8 mouse cellular contexts compared by ENCODE assay signal in genomic region chr14:51088970-51089673, GRCm38 (mm10). TPM values are rescaled to one million over a fixed set of nuclear protein-coding genes. Genes with fewer than 3 reads are reported as not detected.
A peak's percentile ranks its signal among the peaks of the same experiment; 100 is the strongest.
DNase-seq lines count a peak whose midpoint lies in the region; ATAC-seq and TF ChIP-seq lines count a peak whose summit lies in the region.

No protein-coding gene starts in this region.

- no peaks in the 10 kb centered on the region for H3K36me3 ChIP-seq in embryonic facial prominence, embryonic 13.5 days
- H3K36me3 ChIP-seq in heart, adult 2 months (ENCODE audit: control insufficient read depth, insufficient read depth, low read length) = no peaks in the 10 kb centered on the region
- no peaks in the 10 kb centered on the region for H3K36me3 ChIP-seq in limb, embryonic 13.5 days
- H3K36me3 ChIP-seq in midbrain, embryonic 16.5 days (ENCODE audit: control insufficient read depth, insufficient read depth, low read length) = no peaks in the 10 kb centered on the region

- no peaks in the 10 kb centered on the region for H3K9me3 ChIP-seq in embryonic facial prominence, embryonic 13.5 days
- no peaks in the 10 kb centered on the region for H3K9me3 ChIP-seq in limb, embryonic 13.5 days
- no peaks in the 10 kb centered on the region for H3K9me3 ChIP-seq in midbrain, embryonic 16.5 days (replicated peaks; ENCODE audit: control insufficient read depth, low read length, poor library complexity, severe bottlenecking)

- H3K27ac ChIP-seq in embryonic facial prominence, embryonic 13.5 days = peak overlapping the region; percentile 88
- peak overlapping the region; percentile 96 for H3K27ac ChIP-seq in heart, adult 2 months
- peak overlapping the region; percentile 92 for H3K27ac ChIP-seq in limb, embryonic 13.5 days
- peak overlapping the region; percentile 79 for H3K27ac ChIP-seq in midbrain, embryonic 16.5 days (ENCODE audit: low read length)

- no peaks in the 10 kb centered on the region for H3K27me3 ChIP-seq in embryonic facial prominence, embryonic 13.5 days
- no peaks in the 10 kb centered on the region for H3K27me3 ChIP-seq in heart, adult 2 months (ENCODE audit: control insufficient read depth, insufficient read depth, low read length)
- H3K27me3 ChIP-seq in limb, embryonic 13.5 days = peaks cover 4% of the 10 kb centered on the region; the same call in 1 of the 2 replicates
- H3K27me3 ChIP-seq in midbrain, embryonic 16.5 days (ENCODE audit: control insufficient read depth, insufficient read depth, low read depth, low read length) = peaks cover 3% of the 10 kb centered on the region

- H3K4me3 ChIP-seq in embryonic facial prominence, embryonic 13.5 days = peak overlapping the region; percentile 73
- H3K4me3 ChIP-seq in heart, adult 2 months = peak overlapping the region; percentile 76
- peak overlapping the region; percentile 70 for H3K4me3 ChIP-seq in limb, embryonic 13.5 days
- H3K4me3 ChIP-seq in midbrain, embryonic 16.5 days (ENCODE audit: low read depth, low read length) = peak overlapping the region; percentile 59

- peak; percentile 91 for DNase-seq in 3134 (ENCODE audit: extremely low read depth, insufficient read length, low spot score)
- DNase-seq in adrenal gland, postnatal 36 days = peak; percentile 95 to 97
- peak; percentile 96 for DNase-seq in heart, adult 2 months
- DNase-seq in kidney, adult 8-10 months = peak; percentile 98 to 99
- peak; percentile 95 for DNase-seq in spleen, postnatal 10 days (ENCODE audit: low spot score in 2 of 2)

- intact Hi-C loops in heart, adult 2 months (cut with DNase I) = loop anchor here (1.0 kb wide), 1 partner anchor 24 kb away; no protein-coding TSS in a partner anchor

- H3K9ac ChIP-seq in embryonic facial prominence, embryonic 13.5 days = peak overlapping the region; percentile 72
- H3K9ac ChIP-seq in heart, adult 2 months (ENCODE audit: low read depth, low read length) = peak overlapping the region; percentile 53
- H3K9ac ChIP-seq in limb, embryonic 13.5 days = peak overlapping the region; percentile 70
- H3K9ac ChIP-seq in midbrain, embryonic 16.5 days (ENCODE audit: low read depth, low read length) = peak overlapping the region; percentile 70

- H3K4me1 ChIP-seq in embryonic facial prominence, embryonic 13.5 days = 0 out of 2 replicates have a peak, but pooled peaks cover under 1% of the 10 kb centered on the region
- H3K4me1 ChIP-seq in heart, adult 2 months (ENCODE audit: control insufficient read depth, insufficient read depth, low read length) = peaks cover 1% of the 10 kb centered on the region; the same call in 1 of the 2 replicates
- peaks cover 13% of the 10 kb centered on the region; the same call in 1 of the 2 replicates for H3K4me1 ChIP-seq in limb, embryonic 13.5 days
- peaks cover 8% of the 10 kb centered on the region; the same call in 1 of the 2 replicates for H3K4me1 ChIP-seq in midbrain, embryonic 16.5 days (ENCODE audit: control insufficient read depth, insufficient read depth, low read length)

- TF ChIP-seq EP300 in heart, adult 2 months (IDR thresholded peaks at IDR 0.05; ENCODE audit: insufficient read depth, low read depth, low read length) = peak; percentile 98

- peak; percentile 58; the same call in 1 of the 2 replicates for TF ChIP-seq POLR2A in heart, adult 2 months (IDR thresholded peaks at IDR 0.05; ENCODE audit: insufficient read depth, low read depth, low read length)

- H3K4me2 ChIP-seq in embryonic facial prominence, embryonic 13.5 days = peak overlapping the region; percentile 73
- peak overlapping the region; percentile 74 for H3K4me2 ChIP-seq in limb, embryonic 13.5 days (replicated peaks)
- peak overlapping the region; percentile 66 for H3K4me2 ChIP-seq in midbrain, embryonic 16.5 days (ENCODE audit: low read length)

- peak; percentile 89 for ATAC-seq in embryonic facial prominence, embryonic 13.5 days (ENCODE audit: insufficient number of reproducible peaks, insufficient read depth, low FRiP score, low TSS enrichment, low read depth)
- ATAC-seq in limb, embryonic 13.5 days (ENCODE audit: low FRiP score, low read depth) = peak; percentile 92
- ATAC-seq in midbrain, embryonic 16.5 days = peak; percentile 95

- no peaks in the 10 kb centered on the region for H3K79me2 ChIP-seq in heart, adult 2 months (replicated peaks; ENCODE audit: control insufficient read depth, insufficient read depth, low read length)

- WGBS in embryonic facial prominence, embryonic 13.5 days = under 1% methylated on average over 34 of the region's 34 CpGs
- WGBS in heart, adult 2 months = under 1% methylated on average over 34 of the region's 34 CpGs
- WGBS in limb, embryonic 13.5 days = under 1% methylated on average over 34 of the region's 34 CpGs
- under 1% methylated on average over 34 of the region's 34 CpGs for WGBS in midbrain, embryonic 16.5 days

- TF ChIP-seq CTCF in heart, adult 2 months (IDR thresholded peaks at IDR 0.05) = no peak

RNA-seq across cellular contexts. Expression of gene Rnase4, which starts 1.8 kb away (rescaled TPM):
- 10 to 100 TPM; 40.6 to 52.3 TPM for total RNA-seq in adrenal gland, postnatal 36 days (2021)
- polyA plus RNA-seq in embryonic facial prominence, embryonic 13.5 days (2015; fragmentation: Nextera tagmentation; extraction: Ambion mirVana) = 27.4 and 27.6 TPM in 2 replicates
- total RNA-seq in heart, adult 2 months (2021) = 10 to 100 TPM; 47.9 to 59.6 TPM
- 90.9 and 123 TPM in 2 replicates for polyA plus RNA-seq in heart, adult 2 months (2012; rRNA removed)
- 30.2 and 31.4 TPM in 2 replicates for polyA plus RNA-seq in limb, embryonic 13.5 days (2015; fragmentation: Nextera tagmentation; extraction: Ambion mirVana)
- 13.6 and 15.2 TPM in 2 replicates for polyA plus RNA-seq in midbrain, embryonic 16.5 days (2015; fragmentation: Nextera tagmentation; extraction: Ambion mirVana)

RNA-seq across cellular contexts. Expression of gene Ang, which starts 1.8 kb away (rescaled TPM):
- total RNA-seq in adrenal gland, postnatal 36 days (2021) = 1 to 10 TPM; 5.5 to 5.8 TPM
- polyA plus RNA-seq in embryonic facial prominence, embryonic 13.5 days (2015; fragmentation: Nextera tagmentation; extraction: Ambion mirVana) = 4.6 and 5.7 TPM in 2 replicates
- total RNA-seq in heart, adult 2 months (2021) = 10 to 100 TPM in 1 of 2 experiments, 1 to 10 TPM in 1; 5.6 to 10.2 TPM
- 10.8 and 12.1 TPM in 2 replicates for polyA plus RNA-seq in heart, adult 2 months (2012; rRNA removed)
- 6.7 and 7.6 TPM in 2 replicates for polyA plus RNA-seq in limb, embryonic 13.5 days (2015; fragmentation: Nextera tagmentation; extraction: Ambion mirVana)
- polyA plus RNA-seq in midbrain, embryonic 16.5 days (2015; fragmentation: Nextera tagmentation; extraction: Ambion mirVana) = 3.1 and 3.2 TPM in 2 replicates

RNA-seq across cellular contexts. Expression of gene Olfr750, which starts 14.9 kb away (rescaled TPM):
- total RNA-seq in adrenal gland, postnatal 36 days (2021) = not detected
- polyA plus RNA-seq in embryonic facial prominence, embryonic 13.5 days (2015; fragmentation: Nextera tagmentation; extraction: Ambion mirVana) = not detected in 2 replicates
- not detected for total RNA-seq in heart, adult 2 months (2021)
- not detected in 2 replicates for polyA plus RNA-seq in heart, adult 2 months (2012; rRNA removed)
- polyA plus RNA-seq in limb, embryonic 13.5 days (2015; fragmentation: Nextera tagmentation; extraction: Ambion mirVana) = 0.03 TPM in 1 of 2 replicates, not detected in the other
- 0.07 TPM in 1 of 2 replicates, not detected in the other for polyA plus RNA-seq in midbrain, embryonic 16.5 days (2015; fragmentation: Nextera tagmentation; extraction: Ambion mirVana)

RNA-seq across cellular contexts. Expression of gene Eddm3b, which starts 25.1 kb away (rescaled TPM):
- total RNA-seq in adrenal gland, postnatal 36 days (2021) = not detected
- not detected in 2 replicates for polyA plus RNA-seq in embryonic facial prominence, embryonic 13.5 days (2015; fragmentation: Nextera tagmentation; extraction: Ambion mirVana)
- total RNA-seq in heart, adult 2 months (2021) = not detected
- polyA plus RNA-seq in heart, adult 2 months (2012; rRNA removed) = not detected in 2 replicates
- polyA plus RNA-seq in limb, embryonic 13.5 days (2015; fragmentation: Nextera tagmentation; extraction: Ambion mirVana) = not detected in 2 replicates
- not detected in 2 replicates for polyA plus RNA-seq in midbrain, embryonic 16.5 days (2015; fragmentation: Nextera tagmentation; extraction: Ambion mirVana)

RNA-seq across cellular contexts. Expression of gene Rnase12, which starts 31.7 kb away (rescaled TPM):
- not detected for total RNA-seq in adrenal gland, postnatal 36 days (2021)
- polyA plus RNA-seq in embryonic facial prominence, embryonic 13.5 days (2015; fragmentation: Nextera tagmentation; extraction: Ambion mirVana) = not detected in 2 replicates
- total RNA-seq in heart, adult 2 months (2021) = not detected
- polyA plus RNA-seq in heart, adult 2 months (2012; rRNA removed) = not detected in 2 replicates
- not detected in 2 replicates for polyA plus RNA-seq in limb, embryonic 13.5 days (2015; fragmentation: Nextera tagmentation; extraction: Ambion mirVana)
- not detected in 2 replicates for polyA plus RNA-seq in midbrain, embryonic 16.5 days (2015; fragmentation: Nextera tagmentation; extraction: Ambion mirVana)

Comparison
In these comparisons a context has a peak if more than half of its experiments do, and no peak if none do; other contexts are left out.
1. Peak in every context shown above with its lines: DNase-seq, ATAC-seq, H3K4me3 ChIP-seq and H3K27ac ChIP-seq.